Mouse (Mus musculus): ENCODE results near the gene Shkbp1.
A peak's percentile ranks its signal among the peaks of the same experiment; 100 is the strongest.

Gene Shkbp1

DNA sequence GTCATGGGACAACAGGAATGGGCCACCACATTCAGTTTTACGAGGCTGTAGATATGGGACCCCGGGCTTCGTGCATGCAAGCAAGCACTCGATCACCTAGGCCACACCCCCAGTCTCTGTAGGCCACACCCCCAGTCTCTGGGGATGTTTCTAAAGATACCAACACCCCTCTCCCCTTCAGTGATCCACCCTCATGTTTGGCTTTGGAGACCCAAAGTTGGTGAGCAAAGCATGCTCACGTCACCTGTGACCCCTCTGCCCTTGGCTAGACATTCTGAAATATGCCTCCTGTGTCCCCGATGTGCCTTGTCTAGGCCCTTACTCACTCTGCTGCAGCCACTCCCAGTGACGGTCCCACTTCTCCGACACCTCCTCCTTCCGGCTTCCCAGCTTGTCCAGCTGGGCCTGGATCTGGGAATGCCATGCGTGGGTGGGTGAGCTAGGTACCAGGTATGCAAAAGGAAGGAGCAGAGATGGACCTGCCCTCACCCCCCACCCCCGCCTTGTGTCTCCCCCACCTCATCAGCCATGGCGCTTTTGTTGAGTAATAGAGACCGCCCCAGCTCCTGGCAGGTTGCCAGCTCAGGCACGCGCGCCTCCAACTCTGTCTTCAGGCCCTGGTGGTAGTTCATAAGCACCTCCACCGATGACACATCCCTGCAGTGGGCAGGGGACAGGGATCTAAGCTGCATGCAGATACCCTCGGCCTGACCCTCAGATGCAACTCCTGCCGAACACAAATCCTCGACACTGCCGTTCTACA lies 10.4 kb upstream of the Shkbp1 start:
- no peak for DNase-seq (ENCODE audit: low read depth, low spot score)

DNA sequence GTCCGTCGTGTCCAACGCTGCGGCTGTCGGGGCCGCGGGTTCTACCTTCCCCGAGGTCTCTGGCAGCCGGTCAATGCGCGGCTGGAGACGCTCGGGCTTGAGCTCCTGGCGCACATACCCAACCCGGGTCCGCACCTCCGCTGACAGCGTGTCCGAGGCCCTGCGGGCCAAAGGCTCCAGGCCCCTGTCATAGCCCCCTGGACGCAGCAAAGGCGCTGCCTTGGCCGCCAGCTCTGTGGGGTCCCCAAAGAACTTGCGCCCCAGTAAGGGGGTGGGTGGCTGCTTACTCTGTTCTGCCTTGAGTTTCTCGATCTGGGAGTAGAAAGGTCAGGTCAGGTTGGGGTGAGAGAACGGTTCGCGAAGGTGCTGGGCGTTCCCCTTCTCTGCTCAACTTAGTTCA lies 8.6 kb upstream of the Shkbp1 start:
- no peak for DNase-seq (ENCODE audit: low read depth, low spot score)

DNA sequence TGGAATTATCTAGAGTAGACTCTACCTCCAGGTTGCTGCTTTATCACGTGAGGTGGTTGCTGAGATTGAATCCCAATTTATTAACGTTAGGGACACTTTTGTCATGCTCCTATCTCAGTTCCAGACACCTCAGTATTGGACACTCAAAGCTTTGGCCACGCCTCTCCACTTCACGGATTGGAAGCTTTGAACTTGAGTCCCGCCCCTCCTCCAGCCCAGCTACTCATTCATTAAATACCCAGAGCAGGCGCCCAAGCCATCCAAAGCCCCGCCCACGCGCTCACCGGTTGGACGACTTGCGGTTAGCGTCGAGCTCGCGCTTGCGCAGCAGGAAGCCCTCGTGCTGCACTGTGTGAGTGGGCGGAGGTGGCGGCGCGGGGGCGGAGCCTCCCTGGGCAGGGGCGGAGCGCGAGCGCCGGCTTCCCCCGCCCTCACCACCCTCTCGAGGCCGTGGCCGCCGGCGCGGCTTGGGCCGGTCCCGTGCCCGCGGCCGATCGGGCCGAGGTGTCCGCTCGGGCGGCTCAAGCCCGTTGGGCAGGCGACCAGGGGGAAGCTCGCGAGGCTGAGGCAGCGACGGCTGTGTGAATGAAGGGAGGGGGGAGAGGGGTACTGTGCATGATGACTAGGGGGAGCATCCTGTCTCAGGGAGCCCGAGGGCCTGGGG lies 5.6 kb upstream of the Shkbp1 start:
- peak; percentile 99 for DNase-seq (ENCODE audit: low read depth, low spot score)

DNA sequence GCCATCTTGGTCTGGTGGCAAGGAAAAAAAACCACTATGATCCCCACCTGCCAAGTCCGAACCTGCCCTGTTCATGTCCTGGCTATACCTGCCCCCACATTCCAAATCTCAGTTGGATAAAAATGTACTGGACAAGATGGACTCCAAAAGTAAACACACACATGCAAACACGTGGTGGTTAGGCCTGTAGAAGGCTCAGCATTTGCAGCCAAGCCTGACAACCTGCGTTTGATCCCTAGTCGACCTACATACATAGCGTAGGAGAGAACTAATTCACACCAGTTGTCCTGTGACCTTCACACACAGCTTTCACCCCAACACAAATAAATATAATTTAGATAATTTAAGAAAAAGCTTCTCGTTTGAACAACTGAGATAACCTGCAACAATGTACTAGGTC lies 4.9 kb upstream of the Shkbp1 start:
- no peak for DNase-seq (ENCODE audit: low read depth, low spot score)

DNA sequence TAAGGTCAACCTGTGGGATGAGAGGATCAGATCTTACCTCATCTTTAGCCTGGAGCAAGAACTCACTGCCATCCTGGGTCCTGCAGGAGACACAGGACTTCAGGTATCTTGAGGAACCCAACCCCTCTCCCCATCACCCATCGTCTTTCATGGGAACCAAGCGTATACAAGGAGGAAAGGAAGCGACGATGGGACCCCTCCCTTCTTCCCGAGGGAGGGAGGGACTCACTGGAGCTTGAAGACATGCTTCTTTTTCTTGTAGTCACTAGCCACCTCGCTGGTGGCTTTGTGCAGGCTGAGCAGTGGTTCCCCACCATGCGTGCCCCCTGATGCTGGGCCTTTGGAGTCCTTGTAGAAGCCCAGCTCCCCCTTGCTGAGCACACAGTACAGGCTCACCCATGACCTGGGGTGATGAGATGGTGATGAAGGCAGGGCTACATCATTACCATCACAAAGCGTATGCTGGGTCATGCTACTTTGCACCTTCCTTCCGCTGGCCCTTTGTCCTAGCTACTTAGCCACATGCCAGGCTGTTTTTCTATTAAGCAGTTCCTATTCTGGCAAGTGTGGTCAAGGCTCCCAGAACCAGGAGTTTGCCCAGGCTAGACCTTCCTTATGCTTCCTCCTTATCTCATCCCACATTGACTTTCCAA lies 4.0 kb upstream of the Shkbp1 start:
- DNase-seq (ENCODE audit: low read depth, low spot score): no peak

DNA sequence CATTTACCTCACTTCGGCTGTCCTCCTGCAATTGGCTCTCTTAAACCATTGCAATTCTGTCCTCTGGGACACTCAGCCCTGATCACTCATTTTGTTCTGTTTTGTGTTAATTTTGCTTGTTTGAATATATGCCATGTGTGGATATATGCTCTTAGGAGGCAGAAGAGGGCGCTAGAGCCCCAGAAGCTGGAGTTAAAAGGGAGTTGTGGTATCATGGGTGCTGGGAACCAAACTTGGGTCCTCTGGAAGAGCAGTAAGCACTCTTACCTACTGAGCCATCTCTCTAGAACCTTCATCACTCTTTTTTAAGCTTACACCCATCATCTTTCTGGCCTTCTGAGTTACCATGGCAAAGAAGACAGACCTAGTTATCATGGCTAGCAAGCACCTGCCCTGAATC lies 3.3 kb upstream of the Shkbp1 start:
- no peak for DNase-seq (ENCODE audit: low read depth, low spot score)

DNA sequence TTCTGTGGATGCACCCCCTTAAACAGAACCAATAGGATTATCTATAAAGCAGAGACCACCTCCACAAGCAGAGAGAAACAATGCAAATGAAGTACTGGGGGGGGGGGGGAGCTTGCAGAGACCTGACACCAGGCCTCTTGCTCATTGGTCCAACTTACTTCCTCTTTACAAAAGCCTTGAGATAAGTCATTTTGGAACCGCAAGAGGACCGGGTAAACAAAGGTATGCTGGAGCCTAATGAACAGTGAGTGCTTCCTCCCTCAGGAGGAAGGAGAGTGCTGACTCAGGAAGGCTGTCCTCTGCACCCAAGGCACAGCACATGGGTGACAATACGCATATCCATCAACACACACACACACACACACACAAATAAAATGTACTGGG lies 1.8 kb upstream of the Shkbp1 start:
- no peak for DNase-seq (ENCODE audit: low read depth, low spot score)

DNA sequence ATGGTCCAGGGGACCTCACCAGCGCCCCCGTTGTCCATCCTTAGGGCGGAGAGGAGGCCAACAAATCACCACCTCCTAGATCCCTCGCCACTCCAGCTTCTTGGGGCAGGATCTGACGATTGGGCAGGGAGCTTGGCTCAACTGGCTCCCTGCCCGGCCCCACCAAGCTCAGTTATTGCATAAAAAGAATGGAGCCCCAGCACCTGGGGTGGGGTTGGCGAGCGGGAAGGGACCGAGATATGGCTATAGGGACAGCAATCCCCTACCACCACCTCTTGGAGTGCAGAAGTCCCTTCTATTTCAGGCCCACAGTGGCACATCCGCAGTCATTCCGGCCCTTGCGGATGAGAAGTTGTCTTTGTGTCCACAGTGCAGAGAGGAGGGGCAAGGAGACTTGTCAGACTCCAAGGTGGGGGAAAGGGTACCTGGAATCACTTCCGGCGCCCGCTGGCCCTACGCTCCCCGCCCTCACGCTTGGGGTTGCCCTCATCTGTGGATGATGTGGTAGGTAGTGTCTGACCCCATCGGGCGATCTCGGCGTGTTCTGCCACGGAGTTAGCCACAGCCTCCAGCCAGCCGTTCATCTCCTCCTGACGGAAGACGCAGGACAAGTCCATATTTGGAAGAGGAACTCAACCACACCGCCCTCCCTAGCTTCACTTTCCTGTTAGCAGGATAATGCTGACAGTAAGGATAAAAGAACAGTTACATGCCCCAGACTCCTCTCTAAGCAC lies 1.2 kb upstream of the Shkbp1 start, which contains the start of gene Gm20479:
Gene Gm20479, minus strand, starts transcription at position 559 of the 734 bp plus-strand sequence.
- no peak for DNase-seq (ENCODE audit: low read depth, low spot score)

DNA sequence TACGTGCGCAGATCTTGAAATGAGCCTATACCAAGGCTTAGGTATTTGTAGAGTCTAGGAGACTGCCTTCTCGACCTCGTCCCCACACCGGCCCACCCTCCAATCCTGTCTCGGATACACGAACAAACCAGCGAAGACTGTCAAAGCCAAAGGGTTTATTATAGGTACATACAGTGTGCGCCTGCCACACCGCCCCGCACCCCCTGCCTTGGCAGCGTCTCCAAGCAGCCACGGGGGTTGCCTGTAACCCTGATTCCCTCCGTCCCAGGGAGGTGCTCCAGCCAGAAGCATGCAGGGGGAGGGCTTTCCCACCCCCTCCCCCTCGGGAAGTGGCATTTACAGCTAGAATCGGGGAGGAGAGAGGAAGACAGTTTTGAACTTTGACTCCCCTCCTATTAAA lies 429 bp upstream of the Shkbp1 start:
- DNase-seq (ENCODE audit: low read depth, low spot score): no peak

DNA sequence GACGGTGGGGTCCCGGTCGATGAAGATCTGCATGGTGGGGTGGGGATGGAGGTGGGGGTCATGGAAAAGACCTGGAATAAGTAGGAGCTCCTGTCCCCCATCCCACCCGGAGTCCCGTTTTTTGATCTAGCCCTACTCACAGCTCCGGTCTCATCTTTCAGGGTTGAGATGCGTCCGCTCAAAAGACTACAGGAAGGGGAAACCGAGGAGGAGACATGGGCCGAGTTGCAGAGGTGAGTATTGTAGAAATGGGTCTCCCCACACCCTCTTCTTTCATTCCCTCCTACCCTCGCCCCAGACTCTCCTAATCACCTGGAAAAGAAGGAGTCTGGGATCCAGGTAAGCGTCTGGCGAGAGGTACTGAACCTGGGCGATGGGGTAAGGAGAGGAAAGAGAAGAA lies 558 bp downstream of the Shkbp1 start:
- no peak for DNase-seq (ENCODE audit: low read depth, low spot score)

DNA sequence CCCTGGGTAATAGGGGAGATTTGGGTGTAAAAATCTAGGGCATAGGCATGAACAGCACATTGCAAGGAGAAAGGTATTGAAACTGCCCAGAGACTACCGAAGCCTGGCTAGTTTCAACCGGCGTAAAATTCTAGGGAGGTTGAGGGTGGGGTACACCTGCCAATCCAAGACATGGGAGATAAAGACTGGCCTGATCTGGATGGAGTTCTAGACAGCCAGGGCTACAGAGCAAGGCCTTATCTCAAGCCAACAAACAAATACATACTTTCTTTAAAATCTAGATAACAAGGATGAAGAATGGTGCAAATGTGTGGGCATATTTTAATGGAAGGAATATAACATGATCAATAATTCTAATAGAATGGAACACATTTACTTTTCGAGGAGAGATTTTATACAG lies 1.0 kb downstream of the Shkbp1 start:
- no peak for DNase-seq (ENCODE audit: low read depth, low spot score)

DNA sequence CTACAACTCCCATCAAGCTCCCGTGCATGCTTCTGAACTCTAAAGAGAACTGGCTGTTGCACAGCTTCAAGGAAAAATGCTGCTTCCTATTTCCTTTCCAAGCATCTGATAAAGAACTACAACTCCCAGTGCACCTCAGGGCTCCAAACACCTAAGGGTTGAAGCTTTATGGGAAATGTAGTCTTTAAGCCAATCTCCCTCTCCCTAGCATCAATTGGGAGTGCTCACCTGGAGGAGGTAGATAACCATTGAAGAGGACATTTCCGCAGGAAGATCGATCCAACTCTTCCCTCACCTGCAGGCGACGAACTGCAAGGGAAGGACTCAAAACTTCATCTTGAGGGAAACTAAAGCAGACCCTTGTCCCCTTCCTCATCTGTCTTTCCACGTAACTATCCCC lies 1.7 kb downstream of the Shkbp1 start:
- no peak for DNase-seq (ENCODE audit: low read depth, low spot score)

DNA sequence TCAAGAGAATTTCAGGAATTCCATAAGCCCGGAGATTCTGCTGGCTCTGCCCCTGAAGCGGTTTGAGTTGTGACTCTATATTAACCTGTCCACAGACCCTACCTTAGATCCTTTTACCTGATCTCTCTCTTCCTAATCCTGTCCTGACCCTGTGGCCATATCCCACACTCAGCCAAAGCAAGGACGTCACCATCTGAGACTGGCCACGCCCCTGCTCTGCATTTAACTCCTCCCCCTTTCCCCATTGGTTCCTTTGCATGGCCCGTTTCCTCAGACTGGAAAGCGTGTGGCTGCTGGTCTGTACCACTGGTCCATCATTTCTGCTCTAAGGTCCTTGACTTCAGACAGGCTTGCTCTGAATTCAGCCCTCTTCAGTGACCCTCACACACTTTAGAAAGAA lies 10.4 kb downstream of the Shkbp1 start:
- no peak for DNase-seq (ENCODE audit: low read depth, low spot score)

DNA sequence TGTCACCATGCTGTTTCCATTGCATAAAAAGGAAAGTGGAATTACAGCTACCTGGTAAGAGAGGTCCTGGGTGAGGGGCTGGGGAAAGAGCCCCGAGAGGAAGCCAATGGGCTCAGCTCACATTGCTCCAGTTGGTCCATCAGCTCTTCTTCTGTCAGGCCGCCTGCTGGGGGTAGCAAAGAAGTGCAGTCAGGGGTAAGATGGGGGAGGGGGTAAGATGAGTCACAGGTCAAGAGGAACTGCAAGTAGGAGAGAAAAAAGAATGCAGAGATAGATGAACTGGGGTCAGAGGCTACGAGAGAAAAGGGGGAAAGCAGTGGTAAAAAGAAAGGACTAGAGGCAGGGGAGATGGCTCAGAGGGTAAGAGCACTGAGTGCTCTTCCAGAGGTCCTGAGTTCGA lies 13.2 kb downstream of the Shkbp1 start:
- no peak for DNase-seq (ENCODE audit: low read depth, low spot score)

DNA sequence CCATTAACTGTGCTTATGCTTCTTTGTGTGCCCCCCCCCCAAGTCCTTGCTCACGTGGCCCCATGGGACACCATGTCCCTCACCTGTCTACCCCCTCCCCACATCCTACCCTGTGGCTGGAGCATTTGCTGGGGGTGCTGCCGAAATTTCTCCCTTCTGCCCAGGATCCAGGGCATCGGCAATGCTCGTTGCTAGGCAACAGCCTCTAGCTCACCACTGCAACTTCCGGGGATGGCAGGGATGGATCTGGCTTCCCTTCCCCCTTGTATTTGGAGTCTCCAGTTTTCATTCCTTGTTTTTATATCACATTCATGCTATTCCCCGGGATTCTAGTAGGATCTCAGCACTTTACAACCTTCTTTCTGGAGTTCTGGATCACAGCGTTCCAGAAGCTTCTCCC lies 16.3 kb downstream of the Shkbp1 start:
- no peak for DNase-seq (ENCODE audit: low read depth, low spot score)

DNA sequence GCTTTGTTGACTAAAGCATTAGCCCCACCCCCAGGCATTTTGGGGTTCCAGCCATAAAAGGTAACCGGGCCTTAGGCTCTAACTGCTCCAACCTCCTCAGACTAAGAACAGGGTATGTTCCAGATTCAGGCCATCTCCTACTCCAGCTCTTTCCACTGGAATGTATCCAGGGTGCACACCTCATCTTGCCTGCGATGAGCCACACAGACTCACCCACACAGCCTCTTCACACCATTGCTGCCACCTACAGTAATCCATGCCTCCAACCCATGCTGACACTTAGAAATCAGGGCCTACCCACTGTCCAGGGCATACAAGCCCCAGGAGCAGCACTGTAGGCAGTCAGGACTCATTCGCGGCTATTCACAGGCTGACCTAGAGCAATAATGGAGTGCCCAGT lies 16.7 kb downstream of the Shkbp1 start:
- DNase-seq (ENCODE audit: low read depth, low spot score): no peak

DNA sequence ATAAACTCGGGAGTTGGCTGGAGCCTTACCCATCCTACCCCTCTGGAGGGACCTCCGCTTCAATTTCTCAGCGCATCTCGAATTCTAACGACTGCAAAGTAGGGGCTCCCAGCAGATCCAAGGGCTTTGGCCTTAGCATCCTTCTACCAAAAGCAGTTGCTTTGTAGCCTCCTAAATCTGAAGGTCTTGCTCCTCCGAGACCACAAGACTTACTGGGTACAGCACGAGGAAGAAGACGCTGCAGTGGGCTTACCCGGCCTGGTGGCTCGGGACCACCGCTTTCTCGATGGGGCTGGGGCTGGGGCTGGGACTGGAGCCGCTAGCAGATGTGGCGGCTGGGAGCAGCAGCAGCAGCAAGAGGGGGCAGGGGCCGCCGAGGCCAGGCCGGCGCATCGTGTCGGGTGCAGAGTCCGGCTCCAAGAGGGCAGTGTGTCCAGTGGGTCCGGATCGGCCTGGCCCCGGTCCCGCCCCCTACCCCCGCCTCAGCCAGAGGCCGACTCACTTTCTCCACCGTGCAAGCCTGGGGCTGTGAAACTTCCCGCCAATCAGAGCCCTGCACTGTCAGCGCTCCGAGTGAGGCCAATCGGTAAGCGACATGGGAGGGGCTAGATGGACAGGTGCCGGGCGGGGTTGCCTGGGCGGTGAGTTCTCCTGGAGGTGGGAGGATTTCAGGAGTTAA lies 18.5 kb downstream of the Shkbp1 start, which contains the start of gene Ltbp4:
Gene Ltbp4, minus strand, starts transcription at position 518 of the 679 bp plus-strand sequence.
- DNase-seq (ENCODE audit: low read depth, low spot score): no peak

DNA sequence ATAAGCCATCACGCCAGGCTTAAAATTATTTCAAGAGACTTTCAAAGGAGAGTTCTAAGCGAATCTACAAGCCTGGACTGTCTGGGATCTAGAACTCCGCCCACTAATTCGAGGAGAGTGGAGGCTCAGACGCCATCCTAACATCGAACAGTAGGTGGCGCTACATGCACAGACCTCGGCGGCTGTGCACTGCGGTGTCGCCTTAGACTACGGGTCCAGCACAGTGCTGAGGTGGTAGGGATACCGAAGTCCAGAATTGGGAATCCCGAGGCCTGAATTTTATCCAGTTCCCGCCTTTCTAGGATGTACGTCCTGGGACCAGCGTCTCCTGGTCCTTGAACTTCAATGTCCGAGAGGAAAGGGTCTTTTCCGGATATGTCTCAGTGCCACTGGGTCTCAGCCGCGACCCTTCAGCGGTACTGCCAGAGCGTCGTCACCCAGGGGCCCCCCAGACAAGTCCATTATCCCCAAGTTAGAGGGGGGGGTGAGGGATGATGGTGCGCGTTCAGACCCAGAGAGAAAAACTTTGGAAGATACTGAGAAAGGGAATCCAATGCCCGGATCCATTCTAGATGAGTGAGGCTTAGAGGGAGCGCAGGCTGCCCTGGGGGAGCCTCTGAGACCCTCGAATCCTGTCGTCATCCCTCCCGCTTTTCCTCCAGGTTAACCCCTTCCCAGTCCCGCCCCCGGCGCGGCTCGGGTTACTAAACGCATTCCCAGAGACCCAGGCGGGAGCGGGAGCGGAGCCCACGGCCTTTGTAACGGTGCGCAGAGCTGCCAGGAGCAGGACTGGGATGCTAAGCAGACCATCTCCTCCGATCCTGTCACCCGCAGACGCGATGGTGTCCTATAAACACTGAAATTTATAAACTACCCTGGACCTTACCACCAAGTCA lies 19.6 kb downstream of the Shkbp1 start:
- DNase-seq (ENCODE audit: low read depth, low spot score): no peak

DNA sequence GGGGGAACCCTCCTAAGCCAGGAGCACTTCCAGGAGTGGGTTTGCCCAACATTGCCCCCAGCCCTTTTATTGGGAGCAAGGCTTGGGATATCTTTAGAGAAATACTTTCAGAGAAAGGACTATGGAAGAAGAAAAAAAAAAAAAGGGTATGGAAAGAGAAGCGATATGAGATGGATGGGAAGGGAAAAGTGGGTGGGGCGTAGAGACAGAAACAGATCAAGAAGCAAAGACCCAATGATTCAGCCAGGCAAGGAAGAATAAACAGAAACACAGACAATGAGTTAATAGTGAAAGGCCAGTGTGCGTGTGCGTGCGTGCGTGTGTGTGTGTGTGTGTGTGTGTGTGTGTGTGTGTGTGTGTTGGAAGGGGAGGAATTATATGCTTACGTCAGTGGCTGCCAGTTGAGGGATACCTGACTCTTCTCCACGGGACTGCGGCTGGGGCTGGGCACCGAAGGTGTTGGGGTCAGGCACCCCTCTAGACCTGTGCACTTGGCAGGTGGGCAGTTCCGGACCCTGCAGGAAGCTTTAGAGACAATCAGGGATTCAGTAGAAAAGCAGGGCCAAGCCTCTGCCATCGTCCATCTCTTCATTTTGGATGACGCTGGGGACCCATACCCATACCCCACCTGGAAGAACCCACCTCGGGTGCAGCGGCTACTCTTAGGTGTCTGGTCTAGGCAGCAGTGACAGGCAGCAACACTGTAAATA lies 20.7 kb downstream of the Shkbp1 start:
- DNase-seq (ENCODE audit: low read depth, low spot score): no peak

DNA sequence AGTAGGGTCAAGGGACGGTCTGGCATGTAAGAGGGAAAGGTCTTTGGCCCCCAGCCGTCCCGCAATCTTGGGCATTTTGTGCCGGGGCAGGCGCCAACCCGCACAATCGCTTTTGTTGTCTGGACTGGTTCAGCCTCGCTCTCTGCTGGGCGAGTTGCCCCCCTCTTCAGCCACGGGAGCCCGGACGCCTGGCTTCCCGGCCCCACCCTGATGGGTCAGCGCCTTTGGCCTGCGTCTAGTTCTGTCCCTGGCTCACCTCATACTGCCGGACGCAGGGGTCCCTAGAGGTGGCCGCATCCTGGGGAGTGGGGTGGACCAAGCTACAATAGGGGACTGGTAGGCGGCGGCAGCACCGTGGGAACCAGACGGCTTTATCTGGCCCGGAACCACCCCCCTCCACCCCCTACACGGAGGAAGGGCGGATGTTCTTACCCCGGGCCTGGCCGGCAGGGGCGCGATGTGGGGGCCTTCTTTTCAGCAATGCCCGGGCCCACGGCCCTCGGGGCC lies 21.4 kb downstream of the Shkbp1 start:
- no peak for DNase-seq (ENCODE audit: low read depth, low spot score)
